Mouse (Mus musculus) forebrain, embryonic 11.5 days (tissue): ENCODE measurements around the gene Ewsr1. TPM values are rescaled to one million over a fixed set of nuclear protein-coding genes. Genes with fewer than 3 reads are reported as not detected.
"Not testable (repeated sequence)": the region's sequence is repeated elsewhere in the genome, so short reads cannot be mapped to it uniquely, and the experiment has no call there.

ENCODE experiments used
- ATAC-seq: fragments of 200-750 bp; cut with Nextera tagmentation; replicated peaks from 2 replicates; pipeline ENCODE4 v1.8.0; 2017; ENCODE audit warnings: moderate TSS enrichment; ENCODE audit not compliant: low FRiP score
- DNase-seq: peaks from one replicate; pipeline ENCODE4 v3.0.0-alpha.2; 2017; ENCODE audit warnings: low spot score
- H3K27ac ChIP-seq: fragments of 300-500 bp; sonication (generic); 2 replicates; pipeline ENCODE4 v1.5.1; 2014; ENCODE audit warnings: low read depth, low read length
- H3K27me3 ChIP-seq: fragments of 300-500 bp; sonication (generic); 2 replicates; pipeline ENCODE4 v1.6.1; 2014; ENCODE audit warnings: mild to moderate bottlenecking, low read length, mixed read lengths; ENCODE audit not compliant: control insufficient read depth, insufficient read depth
- H3K36me3 ChIP-seq: fragments of 300-500 bp; sonication (generic); 2 replicates; pipeline ENCODE4 v1.6.1; 2014; ENCODE audit warnings: mild to moderate bottlenecking, low read length, moderate library complexity, mixed read lengths; ENCODE audit not compliant: control insufficient read depth, insufficient read depth
- H3K4me1 ChIP-seq: fragments of 300-500 bp; sonication (generic); replicated peaks from 2 replicates; pipeline ENCODE4 v1.6.1; 2014; ENCODE audit warnings: low read length, mixed read lengths; ENCODE audit not compliant: control insufficient read depth, insufficient read depth
- H3K4me2 ChIP-seq: fragments of 300-500 bp; sonication (generic); 2 replicates; pipeline ENCODE4 v1.6.1; 2014; ENCODE audit warnings: low read depth, mild to moderate bottlenecking, low read length, moderate library complexity, mixed read lengths; ENCODE audit not compliant: severe bottlenecking
- H3K4me3 ChIP-seq: fragments of 300-500 bp; sonication (generic); 2 replicates; pipeline ENCODE4 v1.5.1; 2014; ENCODE audit warnings: low read depth, low read length
- H3K9ac ChIP-seq: fragments of 300-500 bp; sonication (generic); 2 replicates; pipeline ENCODE4 v1.6.1; 2014; ENCODE audit warnings: low read length
- H3K9me3 ChIP-seq: fragments of 300-500 bp; sonication (generic); 2 replicates; pipeline ENCODE4 v1.6.1; 2016; ENCODE audit warnings: low read length, mixed read lengths; ENCODE audit not compliant: control insufficient read depth
- WGBS: fragments of 180-500 bp; shearing (Covaris S2); extraction: QIAGEN DNeasy Blood & Tissue Kit; methylation state at CpG from one replicate; pipeline ENCODE4 v1.1.7; 2014; 5-methylcytosine and 5-hydroxymethylcytosine counted together
- polyA plus RNA-seq: library from polyadenylated mRNA; unstranded; fragments of >200 nt; fragmentation: Nextera tagmentation; extraction: Ambion mirVana; gene quantifications from 2 replicates; pipeline ENCODE4 v1.2.1, GENCODE M21; 2014

Ewsr1 gene
- polyA plus RNA-seq, 1 experiment from 2014 or later = 509 TPM

- no peak overlapping the region for H3K9ac ChIP-seq
- WGBS = 100% methylated on average over 1 of the region's 1 CpGs
- H3K27ac ChIP-seq = no peak overlapping the region
- ATAC-seq (no peak), DNase-seq (no peak)
- no peak overlapping the region for H3K4me2 ChIP-seq
- no peaks in the 10 kb centered on the region for H3K9me3 ChIP-seq
- peaks cover 32% of the 10 kb centered on the region for H3K36me3 ChIP-seq
- H3K4me1 ChIP-seq = no peaks in the 10 kb centered on the region
- H3K4me3 ChIP-seq = no peak overlapping the region
- no peaks in the 10 kb centered on the region for H3K27me3 ChIP-seq
Observed at GRCm38 (mm10) chr11:5089147-5089546, 9.9 kb downstream of the Ewsr1 start.

GRCm38 (mm10) chr11:5076843-5077242, 22.2 kb downstream of the Ewsr1 start:
- not testable (repeated sequence) for ATAC-seq, H3K27ac ChIP-seq, H3K27me3 ChIP-seq, H3K4me1 ChIP-seq, H3K4me3 ChIP-seq, DNase-seq, H3K4me2 ChIP-seq, H3K9ac ChIP-seq, H3K9me3 ChIP-seq
- WGBS = 89% methylated on average over 3 of the region's 5 CpGs
- peaks cover 19% of the 10 kb centered on the region for H3K36me3 ChIP-seq

DNA sequence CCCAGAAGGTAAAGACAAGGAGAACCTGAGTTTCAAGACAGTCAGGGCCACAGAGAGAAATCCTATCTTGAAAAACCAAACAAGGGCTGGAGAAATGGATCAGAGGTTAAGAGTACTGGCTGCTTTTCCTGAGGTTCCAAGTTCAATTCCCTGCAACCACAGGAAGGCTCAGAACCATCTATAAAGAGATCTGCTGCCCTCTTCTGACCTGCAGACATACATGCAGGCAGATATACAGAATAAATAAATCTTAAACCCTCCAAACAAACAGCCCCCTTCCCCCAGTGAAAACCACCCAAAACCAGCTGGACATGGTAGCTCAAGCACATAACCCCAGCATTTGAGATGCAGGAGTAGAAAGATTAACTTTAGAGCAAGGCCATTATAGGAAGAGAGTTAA, 23.3 kb downstream of the Ewsr1 start:
- Histone ChIP-seq H3K4me1 (no peaks in the 10 kb centered on the region), H3K4me3 (no peak overlapping the region), H3K27ac (no peak overlapping the region), H3K4me2 (no peak overlapping the region), H3K9ac (no peak overlapping the region), H3K36me3 (peaks cover 26% of the 10 kb centered on the region), H3K27me3 (no peaks in the 10 kb centered on the region), H3K9me3 (no peaks in the 10 kb centered on the region)
- no peak for DNase-seq
- ATAC-seq = no peak

DNA sequence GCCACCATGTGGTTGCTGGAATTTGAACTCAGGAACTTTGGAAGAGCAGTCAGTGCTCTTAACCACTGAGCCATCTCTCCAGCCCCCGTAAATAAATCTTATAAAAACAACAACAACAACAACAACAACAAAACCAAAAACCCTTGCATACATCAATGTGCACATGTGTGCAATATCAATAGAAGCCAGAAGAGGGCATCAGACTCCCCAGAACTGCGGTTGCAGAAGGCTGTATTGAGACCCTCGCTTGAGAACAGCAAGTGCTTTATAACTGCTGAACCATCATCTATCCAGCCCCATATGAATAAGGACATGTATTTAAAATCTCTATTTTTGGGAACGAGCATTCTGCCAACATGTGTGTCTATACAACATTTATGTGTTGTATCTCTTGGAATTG, 24.2 kb downstream of the Ewsr1 start:
- DNase-seq = peak; percentile 55
- no peak overlapping the region for H3K4me2 ChIP-seq
- no peaks in the 10 kb centered on the region for H3K4me1 ChIP-seq

GRCm38 (mm10) chr11:5068126-5068971, 30.7 kb downstream of the Ewsr1 start:
- Histone ChIP-seq H3K4me3 (no peak overlapping the region), H3K27me3 (peaks cover 14% of the 10 kb centered on the region), H3K4me1 (peaks cover 7% of the 10 kb centered on the region; the same call in 1 of the 2 replicates), H3K9ac (no peak overlapping the region), H3K4me2 (no peak overlapping the region), H3K36me3 (peaks cover 40% of the 10 kb centered on the region), H3K9me3 (no peaks in the 10 kb centered on the region), H3K27ac (no peak overlapping the region)
- 83% methylated on average over 9 of the region's 9 CpGs for WGBS
- ATAC-seq = no peak
- no peak for DNase-seq

More for the DNA sequence above, 24.2 kb downstream of the Ewsr1 start:
- no peak for ATAC-seq
- H3K9ac ChIP-seq = no peak overlapping the region
- 75% methylated on average over 4 of the region's 4 CpGs for WGBS
- no peak overlapping the region for H3K4me3 ChIP-seq
- H3K36me3 ChIP-seq = peaks cover 29% of the 10 kb centered on the region
- no peak overlapping the region for H3K27ac ChIP-seq
- no peaks in the 10 kb centered on the region for H3K9me3 ChIP-seq
- H3K27me3 ChIP-seq = no peaks in the 10 kb centered on the region

- Histone ChIP-seq H3K27me3 (peaks cover 26% of the 10 kb centered on the region), H3K4me3 (no peak overlapping the region), H3K4me1 (peaks cover 14% of the 10 kb centered on the region), H3K4me2 (no peak overlapping the region), H3K27ac (no peak overlapping the region), H3K9ac (no peak overlapping the region), H3K9me3 (no peaks in the 10 kb centered on the region), H3K36me3 (peaks cover 27% of the 10 kb centered on the region)
- ATAC-seq (no peak), DNase-seq (no peak)
Observed at GRCm38 (mm10) chr11:5067063-5067462, 32.0 kb downstream of the Ewsr1 start.

- ATAC-seq (peak; percentile 83), DNase-seq (peak; percentile 93)
- Histone ChIP-seq H3K36me3 (peaks cover 13% of the 10 kb centered on the region), H3K27me3 (peaks cover 43% of the 10 kb centered on the region), H3K27ac (0 out of 2 replicates have a peak within 1 kb of the TSS, but pooled peaks have one; percentile 4), H3K4me3 (peak within 1 kb of the TSS; percentile 55), H3K9me3 (no peaks in the 10 kb centered on the region), H3K4me2 (peak within 1 kb of the TSS; percentile 82), H3K9ac (peak within 1 kb of the TSS; percentile 51), H3K4me1 (peaks cover 26% of the 10 kb centered on the region)
- WGBS = under 1% methylated on average over 48 of the region's 50 CpGs
Observed at GRCm38 (mm10) chr11:5065056-5065821, 33.8 kb downstream of the Ewsr1 start, which contains the start of gene Gas2l1. Gas2l1 (minus strand) TSS chr11:5065327.

DNA sequence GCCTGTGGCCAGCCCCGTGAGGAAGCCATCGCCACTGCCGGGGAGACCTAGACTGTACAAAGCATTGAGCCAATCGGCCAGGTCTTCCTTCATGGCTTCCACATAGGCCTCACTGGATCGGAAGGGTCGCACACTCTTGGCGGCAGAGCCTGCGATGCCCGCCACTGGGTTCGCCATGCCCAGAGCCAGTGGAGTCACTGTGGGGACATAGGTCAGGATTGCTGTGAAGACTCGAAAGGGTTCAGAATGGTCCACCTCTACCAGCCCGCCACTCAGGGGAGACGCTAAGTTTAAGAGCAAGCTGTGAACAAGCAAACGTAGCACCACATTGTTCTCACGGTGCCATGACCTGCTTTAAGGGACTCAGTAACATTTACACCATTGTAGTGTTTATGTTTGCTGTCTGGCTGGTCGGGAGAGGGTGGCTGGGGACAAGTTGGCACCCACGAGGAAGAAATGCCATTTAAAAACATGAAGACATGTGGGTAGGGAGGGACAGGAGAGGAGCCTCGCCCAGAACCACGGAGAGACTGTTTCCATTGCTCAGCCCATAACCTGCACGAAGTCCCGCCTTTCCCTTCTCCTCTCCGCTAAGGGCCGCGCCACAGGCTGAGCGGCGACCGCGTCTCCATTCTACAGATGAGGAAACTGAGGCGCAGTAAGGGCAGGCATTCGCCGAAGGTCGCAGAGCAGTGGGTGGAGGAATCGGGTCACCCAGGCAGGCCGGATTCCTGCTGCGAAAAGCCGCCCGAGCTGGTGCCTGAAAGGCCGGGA, 34.6 kb downstream of the Ewsr1 start:
- peaks cover 51% of the 10 kb centered on the region for H3K27me3 ChIP-seq
- peaks cover 28% of the 10 kb centered on the region for H3K4me1 ChIP-seq
- H3K4me3 ChIP-seq = peak overlapping the region; percentile 55
- WGBS = 16% methylated on average over 38 of the region's 38 CpGs
- DNase-seq = peak; percentile 50
- no peak for ATAC-seq
- no peak overlapping the region for H3K27ac ChIP-seq
- peak overlapping the region; percentile 51 for H3K9ac ChIP-seq
- H3K4me2 ChIP-seq = peak overlapping the region; percentile 82
- no peaks in the 10 kb centered on the region for H3K9me3 ChIP-seq
- peaks cover 12% of the 10 kb centered on the region for H3K36me3 ChIP-seq
